Mouse (Mus musculus) small intestine, adult 2 months (tissue): ENCODE data around the gene Usp2. TPM values are rescaled to one million over a fixed set of nuclear protein-coding genes. Genes with fewer than 3 reads are reported as not detected.

Experiments
- H3K27ac ChIP-seq: fragments of 200-500 bp; 2 replicates; pipeline ENCODE4 v1.5.1; 2012; ENCODE audit warnings: low read depth, low read length, control low read depth, inconsistent platforms; ENCODE audit not compliant: insufficient read depth
- H3K27me3 ChIP-seq: fragments of 200-500 bp; 2 replicates; pipeline ENCODE4 v1.6.1; 2012; ENCODE audit warnings: mild to moderate bottlenecking, moderate library complexity, low read length, inconsistent platforms; ENCODE audit not compliant: control insufficient read depth, insufficient read depth
- H3K36me3 ChIP-seq: fragments of 200-500 bp; 2 replicates; pipeline ENCODE4 v1.6.1; 2012; ENCODE audit warnings: mild to moderate bottlenecking, low read length, control low read depth, inconsistent platforms; ENCODE audit not compliant: control insufficient read depth, insufficient read depth
- H3K4me1 ChIP-seq: fragments of 200-500 bp; 2 replicates; pipeline ENCODE4 v1.6.1; 2012; ENCODE audit warnings: low read length, inconsistent platforms, mixed read lengths; ENCODE audit not compliant: control insufficient read depth, insufficient read depth, insufficient read length
- H3K4me3 ChIP-seq: fragments of 200-500 bp; 2 replicates; pipeline ENCODE4 v1.5.1; 2012; ENCODE audit warnings: low read depth, mild to moderate bottlenecking, control low read depth, inconsistent platforms, low read length, moderate library complexity
- CTCF ChIP-seq: fragments of 200-500 bp; IDR thresholded peaks from 2 replicates; pipeline ENCODE4 v1.5.1; 2012; ENCODE audit warnings: low read depth, mild to moderate bottlenecking, control low read depth, inconsistent platforms, low read length, moderate library complexity, mixed read lengths; ENCODE audit not compliant: insufficient replicate concordance, insufficient read length; ENCODE audit errors: extremely low read depth
- POLR2A ChIP-seq: fragments of 200-500 bp; IDR thresholded peaks from 2 replicates; pipeline ENCODE4 v1.6.1; 2012; ENCODE audit warnings: low read depth, mild to moderate bottlenecking, control low read depth, inconsistent platforms, low read length, moderate library complexity
- WGBS: fragments of 180-500 bp; shearing (Covaris S2); methylation state at CpG from one replicate; pipeline ENCODE4 v1.1.7; 2018; 5-methylcytosine and 5-hydroxymethylcytosine counted together
- polyA plus RNA-seq: library from polyadenylated mRNA; depleted of rRNA; stranded (reverse); fragments of >200 nt; gene quantifications from 2 replicates; pipeline ENCODE4 v1.2.3, GENCODE M21; 2012

Usp2 gene
- polyA plus RNA-seq, 1 experiment: 12.0 TPM

GRCm38 (mm10) chr9:44031079-44031478, 35.7 kb upstream of the Usp2 start:
- Histone ChIP-seq H3K27ac (no peak overlapping the region), H3K4me1 (no peaks in the 10 kb centered on the region), H3K27me3 (no peaks in the 10 kb centered on the region), H3K36me3 (no peaks in the 10 kb centered on the region), H3K4me3 (no peak overlapping the region)
- TF ChIP-seq CTCF (no peak), POLR2A (no peak)
- WGBS: 65% methylated on average over 5 of the region's 5 CpGs

DNA sequence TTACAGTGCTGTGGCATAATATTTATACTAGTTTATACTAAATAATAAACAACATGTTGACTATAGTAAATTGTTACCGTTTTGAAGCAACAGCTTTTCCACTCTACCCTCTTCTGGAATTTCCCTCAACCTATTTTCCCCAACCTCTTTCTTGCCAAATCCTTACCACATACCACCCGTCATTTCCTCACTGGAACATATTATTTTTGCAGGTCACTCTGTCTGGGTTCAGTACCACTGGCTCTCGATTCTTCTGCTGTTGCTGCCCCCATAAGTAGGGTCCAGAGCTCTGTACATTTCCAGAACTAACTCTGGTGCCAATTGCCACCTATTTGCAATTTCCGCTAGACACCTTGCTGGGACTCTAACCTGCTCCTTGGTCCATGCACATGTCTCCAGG, 34.9 kb upstream of the Usp2 start:
- Histone ChIP-seq H3K4me3 (no peak overlapping the region), H3K27ac (no peak overlapping the region), H3K36me3 (no peaks in the 10 kb centered on the region), H3K4me1 (no peaks in the 10 kb centered on the region), H3K27me3 (no peaks in the 10 kb centered on the region)
- 68% methylated on average over 4 of the region's 4 CpGs for WGBS
- TF ChIP-seq POLR2A (no peak), CTCF (no peak)

GRCm38 (mm10) chr9:44033317-44033716, 33.5 kb upstream of the Usp2 start:
- Histone ChIP-seq H3K27ac (no peak overlapping the region), H3K4me3 (no peak overlapping the region), H3K27me3 (no peaks in the 10 kb centered on the region), H3K36me3 (no peaks in the 10 kb centered on the region), H3K4me1 (no peaks in the 10 kb centered on the region)
- WGBS: 92% methylated on average over 5 of the region's 5 CpGs
- TF ChIP-seq POLR2A (no peak), CTCF (no peak)

- H3K4me3 ChIP-seq: no peak overlapping the region
- H3K27me3 ChIP-seq: no peaks in the 10 kb centered on the region
- no peak overlapping the region for H3K27ac ChIP-seq
- no peak for TF ChIP-seq POLR2A
- WGBS: 64% methylated on average over 13 of the region's 13 CpGs
- H3K36me3 ChIP-seq: no peaks in the 10 kb centered on the region
- H3K4me1 ChIP-seq: no peaks in the 10 kb centered on the region
Measured at GRCm38 (mm10) chr9:44033957-44034727, 32.7 kb upstream of the Usp2 start.

DNA sequence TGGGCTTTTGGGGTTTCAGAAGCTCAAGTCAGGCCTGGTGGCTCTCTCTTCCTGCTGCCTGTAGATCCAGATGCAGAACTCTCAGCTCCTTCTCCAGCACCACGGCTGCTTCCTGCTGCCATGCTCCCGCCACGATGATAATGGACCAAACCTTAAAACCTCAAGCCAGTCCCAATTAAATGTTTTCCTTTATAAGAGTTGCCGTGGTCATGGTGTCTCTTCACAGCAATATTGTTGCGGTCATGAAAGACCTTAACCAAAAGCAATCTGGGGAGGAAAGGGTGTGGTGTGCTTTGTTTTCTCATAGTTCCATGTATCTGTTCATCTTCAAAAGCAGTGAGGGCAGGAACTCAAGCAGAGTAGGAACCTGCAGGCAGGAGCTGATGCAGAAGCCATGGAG, 29.7 kb upstream of the Usp2 start:
- no peak overlapping the region for H3K27ac ChIP-seq
- no peak overlapping the region for H3K4me3 ChIP-seq
- TF ChIP-seq POLR2A: no peak
- no peak for TF ChIP-seq CTCF
- no peaks in the 10 kb centered on the region for H3K36me3 ChIP-seq
- WGBS: 84% methylated on average over 5 of the region's 5 CpGs
- no peaks in the 10 kb centered on the region for H3K27me3 ChIP-seq
- no peaks in the 10 kb centered on the region for H3K4me1 ChIP-seq

- Histone ChIP-seq H3K27me3 (peaks cover 13% of the 10 kb centered on the region), H3K36me3 (no peaks in the 10 kb centered on the region), H3K4me1 (peaks cover 2% of the 10 kb centered on the region; the same call in 1 of the 2 replicates), H3K4me3 (no peak overlapping the region), H3K27ac (no peak overlapping the region)
- TF ChIP-seq CTCF (no peak), POLR2A (no peak)
- 77% methylated on average over 7 of the region's 7 CpGs for WGBS
Measured at GRCm38 (mm10) chr9:44041511-44042395, 25.1 kb upstream of the Usp2 start.

DNA sequence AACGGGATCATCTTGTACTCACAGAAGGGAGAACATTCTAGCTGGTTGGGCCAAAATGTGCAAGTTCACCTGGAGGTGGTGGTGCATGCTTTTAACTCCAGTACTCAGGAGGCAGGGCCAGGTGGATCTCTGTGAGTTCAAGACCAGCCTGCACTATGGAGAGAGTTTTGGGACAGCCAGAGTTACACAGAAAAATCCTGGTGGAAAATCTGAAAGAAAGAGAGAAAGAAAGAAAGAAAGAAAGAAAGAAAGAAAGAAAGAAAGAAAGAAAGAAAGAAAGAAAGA, 24.5 kb upstream of the Usp2 start:
- 73% methylated on average over 1 of the region's 1 CpGs for WGBS

More for the DNA sequence above, 24.5 kb upstream of the Usp2 start:
- Histone ChIP-seq H3K36me3 (no peaks in the 10 kb centered on the region), H3K4me1 (peaks cover 2% of the 10 kb centered on the region; the same call in 1 of the 2 replicates), H3K27ac (no peak overlapping the region), H3K4me3 (no peak overlapping the region), H3K27me3 (peaks cover 15% of the 10 kb centered on the region)
- TF ChIP-seq CTCF (no peak), POLR2A (no peak)
